Mouse (Mus musculus): Measurements from ENCODE around the gene Gp9.
A peak's percentile ranks its signal among the peaks of the same experiment; 100 is the strongest.

Gp9 gene

DNA sequence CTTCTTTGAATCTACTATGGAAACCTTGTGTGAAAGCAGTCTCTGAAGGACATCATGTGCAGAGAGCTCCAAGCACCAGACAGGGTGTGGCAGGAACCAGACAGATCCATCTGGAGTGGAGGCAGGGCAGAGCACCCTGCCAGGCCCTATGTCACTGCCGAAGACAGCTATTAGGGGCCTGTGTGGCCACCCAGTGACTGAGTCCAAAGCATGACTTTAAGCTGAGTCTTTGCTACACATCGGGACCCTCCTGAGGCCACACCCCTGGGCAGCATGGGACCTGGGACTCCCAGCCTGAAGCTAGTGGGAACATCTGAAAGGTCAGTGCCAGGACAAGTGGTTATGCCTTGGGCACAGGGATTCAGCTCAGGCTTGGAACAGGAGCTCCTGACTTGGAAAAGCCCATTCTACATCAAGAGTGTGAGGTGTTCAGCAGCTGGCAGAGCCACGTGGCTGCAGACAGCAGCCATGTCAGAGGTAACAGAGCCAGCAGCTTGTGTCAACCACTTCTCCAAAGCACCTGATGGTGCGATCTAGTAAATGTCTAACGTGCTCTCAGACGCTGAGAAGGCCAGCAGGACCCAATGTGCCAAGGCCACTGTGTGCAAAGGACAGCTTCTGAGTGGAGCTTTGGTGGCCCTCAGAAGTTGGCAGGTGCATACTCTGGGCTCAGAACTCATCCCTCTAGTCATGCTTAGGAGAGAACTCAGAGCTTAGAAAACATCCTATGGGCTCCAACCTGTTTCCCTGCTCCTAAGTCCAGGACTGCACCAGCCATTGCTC, 9.4 kb downstream of the Gp9 start:
- DNase-seq (ENCODE audit: low read depth, low spot score): no peak

DNA sequence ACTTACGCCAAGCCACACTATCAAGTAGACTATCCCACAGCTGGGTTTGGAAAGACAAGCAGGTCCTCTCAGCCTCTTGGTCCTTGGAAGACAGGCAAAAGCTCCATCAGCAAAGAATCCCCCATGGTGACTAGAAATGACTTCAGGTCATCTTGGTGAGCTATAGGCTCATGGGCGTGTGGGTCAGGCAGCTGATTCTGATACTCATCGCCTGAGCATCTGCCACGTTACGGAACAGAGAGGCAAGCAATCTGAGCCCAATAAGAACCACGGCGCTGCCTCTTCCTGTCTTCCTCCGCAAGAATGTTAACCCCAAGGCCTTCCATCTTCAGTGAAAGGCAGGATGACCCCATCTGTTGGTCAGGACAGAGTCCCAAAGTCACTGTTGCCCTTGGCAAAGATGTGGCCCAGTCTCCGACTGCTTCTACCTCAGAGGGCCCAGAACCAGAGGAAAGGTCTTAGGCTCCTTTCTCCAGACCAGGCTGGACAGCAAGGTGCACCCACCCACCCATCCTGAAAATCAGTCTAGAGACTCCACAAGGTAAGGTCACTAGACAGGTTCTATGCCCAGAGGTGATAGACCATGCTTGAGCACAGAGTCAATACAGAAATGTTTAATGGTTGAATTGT, 10.5 kb downstream of the Gp9 start:
- DNase-seq (ENCODE audit: low read depth, low spot score): no peak

DNA sequence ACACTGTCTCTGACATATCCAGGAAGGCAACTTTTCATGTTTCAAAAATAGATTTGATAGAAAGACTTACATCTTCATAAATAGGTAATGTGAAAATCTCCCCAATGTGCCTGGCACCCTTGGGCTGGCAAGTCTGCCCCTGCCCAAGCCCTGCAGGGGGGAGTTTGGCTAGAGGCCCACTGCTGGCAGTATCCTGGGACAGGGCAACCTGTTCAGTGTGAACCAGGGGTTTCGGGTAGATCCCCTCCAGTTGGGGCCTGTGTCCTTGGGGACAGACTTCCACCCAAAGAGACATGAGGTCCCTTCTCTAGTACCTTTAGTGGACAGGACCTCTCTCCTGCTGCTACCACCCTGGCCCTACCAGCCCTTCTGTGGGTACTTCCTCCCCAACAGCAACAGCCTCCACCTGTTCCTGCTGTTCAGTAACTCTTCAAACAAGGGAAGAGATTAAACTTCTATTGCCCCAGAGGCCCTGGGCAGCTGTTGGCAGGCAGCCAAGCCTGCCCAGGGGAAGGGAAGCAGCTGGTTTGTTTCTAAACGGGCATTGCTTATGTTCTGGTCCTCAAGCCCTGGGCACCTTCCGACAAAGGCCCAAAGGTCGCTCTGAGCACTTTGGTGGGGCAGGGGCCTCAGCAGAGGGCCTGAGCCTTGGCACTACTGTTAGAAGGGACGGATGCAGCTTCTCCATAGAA, 11.2 kb downstream of the Gp9 start:
- DNase-seq (ENCODE audit: low read depth, low spot score): no peak

DNA sequence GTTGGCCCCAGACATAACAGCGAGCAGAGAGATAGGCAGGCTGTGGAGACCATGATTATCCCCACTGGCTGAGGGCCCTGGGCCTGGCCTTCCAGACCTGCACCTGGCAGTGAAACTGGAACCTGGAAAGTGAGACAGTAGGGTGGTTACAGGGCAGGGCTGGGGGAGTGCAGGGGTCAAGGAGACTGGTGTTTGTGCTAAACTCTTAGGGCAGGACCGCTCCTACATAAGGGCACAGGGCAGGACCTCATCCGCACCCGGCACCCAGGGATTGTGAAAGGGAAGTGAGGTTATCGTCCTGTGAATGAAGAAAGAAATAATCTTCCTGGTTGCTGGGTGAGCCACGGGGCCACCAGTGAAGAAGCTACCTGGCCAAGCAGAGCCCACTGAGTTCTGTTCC, 11.9 kb downstream of the Gp9 start:
- DNase-seq (ENCODE audit: low read depth, low spot score): no peak

DNA sequence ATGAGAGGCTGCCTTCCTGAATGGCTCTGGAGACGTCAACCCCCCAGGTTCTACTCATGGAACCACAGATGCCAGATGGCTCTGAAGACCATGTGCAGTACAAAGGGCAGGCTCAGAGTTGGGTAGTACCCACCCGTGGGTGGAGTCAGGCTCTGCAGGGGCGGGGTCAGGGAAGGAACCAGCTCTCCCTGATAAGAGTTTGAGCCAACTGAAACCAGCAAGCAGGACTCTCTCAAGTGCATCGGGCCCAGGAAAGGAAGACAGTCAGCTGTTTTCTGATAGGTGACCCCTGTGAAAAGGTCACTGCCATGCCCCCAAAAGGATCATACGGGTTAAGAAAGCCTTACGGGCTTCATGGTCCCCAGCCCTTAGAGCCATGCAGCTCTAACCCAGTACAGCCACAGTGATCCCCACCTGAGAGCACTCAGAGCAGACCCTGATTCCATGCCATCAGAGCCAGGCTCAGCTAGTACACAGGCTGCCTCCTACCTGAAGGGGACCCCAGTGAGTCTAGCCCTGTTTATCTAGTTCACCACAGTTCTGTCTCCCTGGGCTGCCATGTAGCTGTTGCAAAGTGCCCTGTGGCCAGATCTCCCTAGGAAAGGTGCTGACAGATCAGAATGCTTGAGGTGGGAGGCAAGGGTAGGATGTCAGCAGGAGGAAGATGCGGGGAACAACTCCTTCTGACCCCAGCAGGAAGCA, 13.1 kb downstream of the Gp9 start:
- DNase-seq (ENCODE audit: low read depth, low spot score): no peak

DNA sequence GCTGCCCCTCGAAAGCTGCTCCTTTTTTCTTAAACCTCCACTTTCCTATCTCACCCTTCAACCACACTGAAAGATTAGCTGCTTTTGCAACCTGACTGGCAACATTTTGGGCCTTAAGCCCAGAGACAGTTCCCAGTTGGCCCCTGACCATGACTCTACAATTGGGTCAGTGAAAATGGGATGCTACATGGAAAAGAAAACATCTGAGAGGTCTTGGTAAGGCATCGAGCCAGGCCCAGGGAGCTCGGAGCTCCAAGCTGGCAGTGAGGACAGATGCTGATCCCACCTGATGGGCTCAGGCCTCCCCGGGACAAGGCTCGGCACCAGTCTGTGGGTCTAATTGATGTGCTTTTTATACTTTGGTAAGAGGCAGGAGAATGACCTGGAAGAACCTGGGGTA, 14.0 kb downstream of the Gp9 start:
- DNase-seq (ENCODE audit: low read depth, low spot score): peak; percentile 43

DNA sequence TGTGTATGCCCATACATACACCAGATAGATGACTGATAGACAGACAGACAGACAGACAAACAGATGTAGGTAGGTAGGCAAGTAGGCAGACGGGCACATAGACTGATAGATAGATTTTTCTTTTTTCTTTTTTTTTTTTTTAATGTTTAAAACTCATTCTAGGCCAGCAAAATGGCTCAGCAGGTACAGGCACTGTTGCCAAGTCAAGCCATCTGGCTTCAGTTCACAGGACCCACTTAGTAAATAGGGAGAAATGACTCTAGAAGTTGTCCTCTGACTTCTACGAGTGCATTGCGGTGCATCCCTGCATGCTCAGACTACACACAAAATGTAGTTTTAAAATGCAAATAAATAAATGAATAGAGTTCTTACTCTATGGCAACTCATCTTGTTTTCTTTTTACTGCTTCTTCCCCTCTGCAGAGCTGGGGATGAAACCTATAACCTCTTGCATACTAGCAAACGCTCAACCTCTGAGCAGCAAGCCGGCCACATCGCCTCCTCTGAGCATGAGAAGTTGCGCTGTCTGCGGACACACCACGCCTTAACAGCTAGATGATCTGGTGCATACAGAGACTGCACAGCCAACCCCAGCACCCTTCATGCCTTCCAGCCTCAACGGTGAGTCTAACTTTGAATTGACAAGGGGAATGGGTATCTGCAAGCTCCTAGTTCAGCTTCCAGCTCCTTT, 16.1 kb downstream of the Gp9 start:
- DNase-seq (ENCODE audit: low read depth, low spot score): peak; percentile 94

DNA sequence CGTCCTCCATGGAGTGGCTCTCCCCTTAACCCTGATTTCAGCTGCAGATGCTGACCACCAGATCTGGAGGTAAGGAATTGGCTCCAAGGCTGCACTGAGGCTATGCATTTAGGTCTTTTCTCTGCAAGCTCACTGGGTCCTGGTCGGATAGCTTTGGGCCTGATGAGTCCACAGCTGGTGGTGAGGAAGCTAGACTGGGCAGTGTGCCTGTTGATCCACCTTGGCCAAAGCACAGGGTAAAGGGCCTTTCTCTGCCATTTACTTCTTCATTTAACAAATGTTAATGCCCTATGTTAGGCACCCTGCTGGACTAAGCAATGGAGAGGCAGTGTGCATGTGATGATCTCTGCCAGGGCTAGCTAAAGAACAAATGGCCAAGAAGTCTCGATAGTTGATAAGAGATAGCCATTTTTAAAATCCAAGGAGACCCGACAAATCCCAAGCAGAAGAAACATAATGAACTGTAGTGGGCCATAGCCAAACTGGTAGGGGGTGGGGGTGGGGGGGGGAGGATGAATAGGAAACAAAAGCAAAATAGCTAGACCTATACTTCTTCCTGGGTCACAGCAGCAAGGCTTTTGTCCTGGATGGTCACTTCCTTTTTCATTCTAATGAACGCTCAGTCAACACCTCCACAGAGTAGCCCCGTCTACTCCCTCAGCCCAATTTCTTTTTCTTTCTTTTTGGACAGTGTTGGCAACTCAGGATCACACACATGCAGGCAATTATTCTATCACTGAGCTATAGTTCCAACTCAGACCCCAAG, 17.7 kb downstream of the Gp9 start:
- peak; percentile 77 for DNase-seq (ENCODE audit: low read depth, low spot score)

DNA sequence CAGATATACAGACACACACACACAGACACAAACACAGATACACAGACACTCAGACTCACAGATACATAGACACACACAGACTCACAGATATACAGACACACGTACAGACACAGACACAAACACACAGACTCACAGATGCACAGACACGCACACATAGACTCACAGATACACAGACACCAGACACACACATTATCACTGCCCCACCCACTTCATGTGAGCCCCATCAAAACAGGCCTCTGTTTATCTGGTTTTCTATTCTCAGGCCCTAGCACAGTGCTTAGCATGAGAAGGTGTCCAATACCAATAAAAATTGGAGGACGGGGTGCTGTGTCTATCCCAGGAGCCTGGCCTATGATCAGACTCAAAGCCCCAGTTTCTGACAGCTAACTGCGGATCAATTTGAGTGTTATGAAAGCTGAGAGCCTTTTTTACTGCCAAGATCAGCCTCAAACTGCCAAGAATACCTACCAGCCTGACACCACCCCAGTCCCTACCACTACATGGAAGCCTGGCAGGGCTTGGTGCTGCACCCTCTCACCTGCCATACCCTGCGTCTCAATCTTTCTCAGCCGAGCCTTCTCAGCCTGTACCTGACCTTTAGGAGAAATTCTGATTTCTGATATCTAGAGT, 18.5 kb downstream of the Gp9 start:
- peak; percentile 17 for DNase-seq (ENCODE audit: low read depth, low spot score)

DNA sequence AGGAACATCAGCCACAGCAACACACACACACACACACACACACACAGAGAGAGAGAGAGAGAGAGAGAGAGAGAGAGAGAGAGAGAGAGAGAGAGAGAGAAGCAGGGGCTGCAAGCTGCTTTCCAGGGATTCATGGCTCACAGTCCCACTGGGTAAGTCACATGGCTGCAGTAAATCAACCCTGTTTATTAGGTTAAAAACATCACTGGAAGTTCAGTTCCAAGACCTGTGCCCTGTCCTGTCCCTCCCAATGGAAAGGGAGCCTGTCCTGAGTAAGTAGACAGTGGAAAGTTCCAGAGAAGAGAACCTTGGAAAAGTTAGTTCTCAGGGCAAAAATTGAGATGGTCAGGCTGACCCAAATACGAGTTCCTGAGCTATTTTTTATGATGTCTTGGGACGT, 19.4 kb downstream of the Gp9 start:
- DNase-seq (ENCODE audit: low read depth, low spot score): no peak

DNA sequence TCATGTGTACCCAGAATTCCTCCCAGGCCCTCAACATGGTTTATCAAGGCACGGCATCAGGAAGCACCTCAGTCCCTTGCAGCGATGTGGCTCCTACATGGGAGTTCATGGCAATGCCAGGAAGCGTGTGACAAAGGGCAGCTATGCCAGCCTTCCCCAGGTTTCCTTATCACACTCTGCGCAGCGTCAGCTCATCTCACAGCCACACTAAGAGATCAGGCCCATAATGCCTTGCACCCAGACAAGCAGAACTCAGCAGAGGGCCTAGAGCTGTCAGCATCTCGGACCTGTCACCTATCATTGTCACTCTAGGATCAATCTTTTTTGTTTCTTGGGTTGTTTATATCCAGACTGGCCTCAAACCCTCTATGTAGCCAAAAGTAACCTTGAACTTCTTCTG, 21.7 kb downstream of the Gp9 start:
- DNase-seq (ENCODE audit: low read depth, low spot score): no peak

DNA sequence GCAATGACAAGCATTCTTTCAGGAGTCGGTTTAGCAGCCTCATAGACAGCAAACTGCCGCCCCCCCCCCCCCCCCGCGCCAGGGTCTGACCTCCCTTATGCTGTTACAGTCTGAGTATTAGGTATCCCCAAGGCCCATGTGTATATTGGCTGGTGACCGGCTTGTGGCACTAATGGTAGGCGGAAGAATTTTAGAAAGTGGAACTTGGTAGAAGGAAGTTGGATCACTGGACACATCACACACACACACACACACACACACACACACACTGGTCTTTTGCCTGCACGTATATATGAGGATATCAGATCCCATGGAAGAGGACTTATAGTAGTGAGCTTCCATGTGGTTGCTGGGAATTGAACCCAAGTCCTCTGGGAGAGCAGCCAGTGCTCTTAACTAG, 24.6 kb downstream of the Gp9 start:
- DNase-seq (ENCODE audit: low read depth, low spot score): no peak

DNA sequence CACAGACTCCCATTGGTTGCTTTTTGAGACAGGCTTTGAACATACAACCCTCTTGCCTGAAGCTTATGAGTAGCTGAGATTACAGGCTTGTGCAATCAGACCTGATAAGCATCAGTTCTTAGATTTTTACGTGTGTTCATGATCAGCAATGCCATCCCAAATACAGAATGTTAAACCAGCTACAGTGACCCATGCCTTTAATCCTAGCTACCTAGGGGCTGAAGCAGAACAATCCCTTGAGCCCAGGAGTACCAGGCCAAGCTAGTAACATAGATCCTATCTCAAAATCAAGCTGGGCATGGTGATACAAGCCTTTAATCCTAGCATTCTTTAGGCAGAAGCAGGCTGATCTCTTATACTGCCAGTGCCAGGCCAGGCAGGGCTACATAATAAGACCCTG, 26.2 kb downstream of the Gp9 start:
- DNase-seq (ENCODE audit: low read depth, low spot score): no peak

DNA sequence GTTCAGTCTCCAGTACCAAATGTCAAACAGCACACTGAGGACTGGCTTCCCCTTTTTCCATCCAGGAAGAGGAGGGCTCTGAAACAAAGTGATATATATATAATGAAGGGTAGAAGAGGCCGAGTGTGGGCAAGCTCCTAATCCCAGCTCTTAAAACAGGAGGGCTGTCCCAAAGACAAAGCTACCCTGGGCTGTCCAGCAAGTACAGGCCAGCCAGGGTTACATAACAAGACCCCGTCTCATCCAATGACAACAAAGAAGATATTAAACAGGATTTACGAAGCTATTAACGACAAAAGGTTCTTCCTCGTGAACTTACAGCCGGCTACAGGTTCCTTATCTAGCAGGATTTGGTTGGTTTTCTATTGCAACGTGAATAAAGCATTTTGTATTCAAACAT, 27.0 kb downstream of the Gp9 start:
- no peak for DNase-seq (ENCODE audit: low read depth, low spot score)

DNA sequence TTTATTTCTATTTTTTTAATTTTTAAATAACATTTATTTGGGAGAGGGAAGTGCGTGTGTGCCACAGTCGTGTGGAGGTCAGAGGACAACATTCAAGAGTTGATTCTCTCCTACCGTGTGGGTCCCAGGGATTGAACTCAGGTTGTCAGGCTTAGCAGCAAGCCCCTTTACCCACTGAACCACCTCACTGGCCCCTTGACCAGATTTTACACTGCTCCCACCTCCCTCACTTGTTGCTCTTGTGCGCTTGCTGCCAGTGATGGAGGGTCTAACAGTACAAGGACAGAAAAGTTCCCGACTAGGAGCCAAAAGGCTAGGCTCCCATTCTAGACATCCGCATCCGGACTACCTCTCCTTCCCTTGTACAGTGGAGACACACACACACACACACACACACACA, 27.6 kb downstream of the Gp9 start:
- no peak for DNase-seq (ENCODE audit: low read depth, low spot score)

DNA sequence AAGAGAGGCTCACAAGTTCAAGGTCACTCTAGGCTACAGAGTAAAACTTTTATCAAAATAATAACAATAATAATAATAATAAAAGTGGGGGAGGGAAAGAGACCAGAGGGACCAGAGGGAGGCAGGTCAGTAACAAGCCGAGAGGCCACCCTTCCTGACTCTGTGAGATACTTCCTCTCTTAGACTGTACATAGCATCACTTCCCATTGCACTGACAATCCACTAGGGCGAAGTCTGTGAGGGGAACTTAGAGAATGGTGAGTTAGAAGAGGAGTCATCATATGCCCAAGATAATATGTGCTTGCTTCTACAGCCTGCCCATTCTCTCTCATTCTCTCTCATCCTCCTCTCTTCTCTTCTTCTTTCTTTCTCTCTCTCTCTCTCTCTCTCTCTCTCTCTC, 28.2 kb downstream of the Gp9 start:
- DNase-seq (ENCODE audit: low read depth, low spot score): peak; percentile 18

DNA sequence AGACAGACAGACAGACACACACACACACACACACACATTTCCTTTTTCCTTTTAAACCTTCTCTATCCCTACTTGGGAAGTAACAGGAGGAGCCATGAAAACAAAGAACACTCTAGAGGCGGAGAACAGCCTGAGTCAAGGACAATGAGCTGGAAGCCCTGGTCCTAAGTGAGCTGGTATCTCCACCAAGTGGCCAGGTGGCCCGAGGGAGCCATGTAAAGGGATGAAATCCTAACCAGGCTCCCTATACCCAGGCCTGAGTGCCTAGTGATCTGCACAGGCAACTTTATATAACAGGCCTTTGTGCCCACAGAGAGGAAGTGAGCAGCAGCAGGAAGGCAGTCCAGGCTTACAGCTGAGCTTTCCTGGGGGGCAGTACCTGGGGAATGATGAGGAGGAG, 29.0 kb downstream of the Gp9 start:
- DNase-seq (ENCODE audit: low read depth, low spot score): peak; percentile 24

DNA sequence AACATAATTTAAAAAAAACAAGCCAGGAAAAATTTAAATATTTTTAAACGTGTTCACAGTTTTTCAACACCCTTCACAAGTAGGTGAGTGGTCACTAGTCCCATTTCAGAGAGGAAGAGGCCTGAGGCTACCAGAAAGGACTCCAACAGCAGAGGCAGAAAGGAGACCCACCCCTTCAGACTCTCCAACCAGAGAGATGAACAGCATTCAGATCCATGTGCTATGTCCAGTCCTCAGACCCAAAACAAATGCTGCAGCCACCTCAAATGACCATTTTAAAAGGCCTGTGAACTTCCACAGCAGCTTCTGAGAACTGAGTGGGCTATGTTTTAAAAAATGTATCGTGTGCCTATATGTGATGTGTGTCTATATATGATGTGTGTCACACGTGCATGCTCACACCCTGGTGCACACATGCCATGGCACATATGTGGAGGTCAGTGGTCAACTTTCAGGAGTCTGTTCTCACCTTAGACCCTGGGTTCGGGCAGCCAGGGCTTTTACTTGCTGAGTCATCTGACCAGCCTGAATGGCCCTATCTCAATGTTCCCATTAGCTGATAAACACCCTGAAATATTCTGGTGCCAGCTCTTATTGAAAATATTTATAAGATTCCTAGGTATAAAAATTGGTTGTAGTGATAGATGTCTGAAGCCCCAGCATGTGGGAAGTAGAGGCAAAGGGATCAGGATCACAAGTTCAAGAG, 30.0 kb downstream of the Gp9 start:
- no peak for DNase-seq (ENCODE audit: low read depth, low spot score)

DNA sequence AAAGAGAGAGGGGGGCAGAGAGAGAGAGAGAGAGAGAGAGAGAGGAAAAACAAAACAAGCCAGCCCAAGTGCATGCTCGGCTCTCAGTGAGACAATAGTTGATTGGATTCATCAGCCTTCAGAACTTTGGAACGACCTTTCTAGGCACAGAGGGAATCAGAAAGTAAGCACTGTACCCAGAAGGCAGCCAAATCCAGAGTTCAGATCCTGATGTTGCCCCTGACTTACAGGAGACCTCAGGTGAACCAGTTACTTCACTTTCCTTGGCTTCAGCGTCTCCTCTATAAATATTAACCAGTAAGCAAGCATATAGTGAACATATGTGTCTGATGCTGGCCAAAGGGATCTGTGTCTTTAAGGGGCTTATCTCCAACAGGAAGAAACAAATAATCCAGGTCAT, 30.6 kb downstream of the Gp9 start:
- no peak for DNase-seq (ENCODE audit: low read depth, low spot score)

DNA sequence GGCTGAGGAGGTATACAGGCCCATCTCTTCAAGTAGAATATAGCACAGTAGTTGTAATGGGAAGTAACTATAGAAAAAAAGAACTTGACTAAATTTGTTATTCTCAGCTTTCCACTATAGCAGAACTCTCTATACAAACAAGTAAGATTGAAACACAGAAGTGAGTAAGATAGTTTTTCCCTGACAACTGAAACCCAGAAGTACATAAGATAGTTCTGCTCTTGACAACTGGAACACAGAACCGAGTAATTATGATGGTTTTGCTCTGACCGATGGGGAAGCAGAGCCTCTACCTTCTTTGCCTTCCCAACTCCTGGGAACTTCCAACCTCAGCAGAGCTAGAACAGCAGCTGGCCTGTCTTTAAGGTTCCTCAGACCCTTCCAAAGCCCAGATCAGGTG, 31.3 kb downstream of the Gp9 start:
- no peak for DNase-seq (ENCODE audit: low read depth, low spot score)

All from brain, adult 2 months (tissue).